Mouse (Mus musculus) T-helper 2 cell (primary cell): ENCODE data around the gene Mgmt.

Source experiments
- in situ Hi-C: fragments of 300-600 bp; cut with MboI, MseI; formaldehyde crosslinking; loops from one replicate; pipeline ENCODE4 v1.15.1; 2025; ENCODE audit warnings: high pct_unique_total_duplicates

Gene Mgmt

DNA sequence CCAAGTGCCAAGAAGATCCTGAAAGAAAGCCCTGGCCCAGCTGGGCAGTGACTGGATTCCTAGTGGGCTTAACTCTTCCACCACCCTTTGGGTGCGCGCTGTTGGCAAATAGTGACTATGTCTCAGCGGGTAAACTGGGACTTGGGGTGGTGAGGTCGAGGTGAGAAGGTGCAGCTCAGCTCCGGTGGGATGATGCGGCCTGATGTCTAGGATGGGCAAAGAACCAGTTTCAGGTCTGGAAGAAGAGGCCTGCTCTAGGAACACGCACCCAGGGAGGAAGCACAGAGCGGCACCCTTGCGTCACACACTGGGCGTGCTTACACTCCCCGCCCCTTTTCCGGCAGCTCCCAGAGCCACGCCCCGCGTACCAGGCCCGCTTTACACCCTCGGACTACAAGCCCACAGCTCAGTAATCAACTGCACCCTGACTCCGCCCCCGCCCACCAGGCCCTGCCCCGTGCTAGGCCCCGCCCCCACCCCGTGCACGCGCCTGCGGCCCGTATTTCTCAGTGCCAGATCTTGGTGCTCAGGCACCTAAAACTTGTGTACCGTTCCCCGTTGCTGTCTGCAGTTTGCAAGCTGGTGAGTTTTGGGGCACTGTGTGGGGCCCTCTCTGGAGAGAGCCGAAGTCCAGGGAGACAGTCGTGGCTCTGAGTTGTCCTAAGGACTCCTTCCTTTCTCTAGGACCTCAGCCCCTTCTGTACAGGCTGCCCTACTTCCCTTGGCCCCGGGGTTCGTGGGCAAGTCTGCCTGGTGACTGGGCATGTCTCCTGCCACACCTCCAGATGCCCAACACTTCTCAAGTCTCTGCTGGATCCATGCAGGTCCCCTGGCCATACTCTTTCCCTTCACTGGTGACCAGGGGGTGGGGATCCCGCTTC lies at the start of gene Mgmt:
Gene Mgmt (plus strand): TSS at position 509 of the 881 bp plus-strand sequence.
- in situ Hi-C loops: no loop called here

DNA sequence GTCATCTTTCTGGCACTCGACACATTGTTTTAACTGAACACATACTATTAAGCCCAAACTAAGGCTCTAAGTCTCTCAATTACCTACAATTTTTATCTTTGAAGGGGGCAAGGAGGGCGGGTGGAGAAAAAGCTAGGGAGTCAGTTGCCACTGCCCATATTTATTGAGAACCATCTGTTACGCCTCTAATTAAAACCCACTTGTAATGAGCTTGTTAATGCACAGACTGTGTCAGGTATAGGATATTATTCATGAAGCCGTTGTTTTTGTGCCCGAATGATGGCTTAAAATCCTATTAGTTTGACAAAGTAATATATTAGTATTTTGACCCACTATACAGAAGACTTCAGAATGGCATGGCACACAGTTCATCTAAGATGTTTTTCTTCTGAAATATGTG lies 49.6 kb upstream of the Mgmt start:
- in situ Hi-C loops: no loop called here

DNA sequence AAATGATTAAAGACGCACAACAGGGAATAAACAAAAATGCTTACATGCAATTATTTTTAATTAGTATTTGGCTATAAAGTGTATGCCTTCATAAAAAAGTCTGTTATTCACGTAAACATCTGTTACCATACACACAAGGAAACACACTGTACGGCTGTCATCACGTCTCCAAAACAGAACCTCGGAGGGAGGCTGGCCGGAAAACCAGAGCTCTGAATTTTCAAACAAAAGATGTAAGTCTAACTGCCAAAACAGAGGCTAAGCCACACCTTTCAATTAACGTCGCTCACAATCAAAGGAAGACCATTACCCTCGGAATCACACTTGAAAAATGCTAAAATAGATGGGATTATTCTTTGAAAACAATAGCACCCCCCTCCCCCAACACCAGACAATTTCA lies 49.1 kb upstream of the Mgmt start:
- in situ Hi-C loops: no loop called here

DNA sequence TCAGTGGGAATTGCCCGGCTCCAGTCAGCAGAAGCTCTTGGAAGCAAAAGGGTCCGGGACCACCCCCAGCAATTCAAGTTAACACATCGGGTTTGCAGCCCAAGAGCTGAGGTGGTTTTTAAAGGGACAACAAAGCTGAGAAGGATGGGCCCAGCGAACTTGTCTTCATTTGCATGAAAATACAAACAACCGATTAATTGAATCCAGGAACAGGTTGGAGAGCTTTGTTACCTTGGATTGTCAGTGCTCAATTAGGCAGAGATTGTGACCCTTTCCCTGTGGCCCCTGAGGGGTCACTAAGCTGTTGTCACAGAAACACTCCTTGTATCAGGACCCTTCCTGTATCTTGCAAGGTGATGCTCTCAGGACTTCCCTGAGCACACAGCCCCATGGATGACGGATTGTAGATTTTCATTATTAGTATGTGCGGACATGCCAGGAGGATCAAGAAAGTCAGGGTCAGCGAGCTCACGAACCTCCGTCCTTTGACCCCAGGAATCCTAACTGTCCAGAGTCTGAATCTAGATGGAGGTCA lies 48.3 kb upstream of the Mgmt start:
- in situ Hi-C loops: no loop called here

DNA sequence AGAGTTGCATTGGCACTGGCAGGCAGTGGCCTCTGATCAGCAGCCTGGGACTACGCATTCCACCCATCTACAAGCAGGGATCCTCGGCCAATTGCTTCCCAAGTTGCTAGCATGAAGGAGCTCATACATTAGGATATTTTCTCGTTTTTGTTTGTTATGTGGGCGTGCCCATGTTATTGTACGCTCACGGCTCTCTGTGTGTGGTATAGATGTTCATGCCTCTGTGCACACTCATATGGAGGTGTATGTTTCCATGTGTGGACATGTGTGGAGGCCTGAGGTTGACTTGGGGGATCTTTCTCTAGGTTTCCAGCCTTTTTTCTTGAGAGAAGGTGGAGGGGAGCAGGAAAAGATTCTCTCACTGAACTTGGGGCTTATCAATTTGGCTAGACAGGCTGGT lies 46.8 kb upstream of the Mgmt start:
- in situ Hi-C loops: no loop called here

DNA sequence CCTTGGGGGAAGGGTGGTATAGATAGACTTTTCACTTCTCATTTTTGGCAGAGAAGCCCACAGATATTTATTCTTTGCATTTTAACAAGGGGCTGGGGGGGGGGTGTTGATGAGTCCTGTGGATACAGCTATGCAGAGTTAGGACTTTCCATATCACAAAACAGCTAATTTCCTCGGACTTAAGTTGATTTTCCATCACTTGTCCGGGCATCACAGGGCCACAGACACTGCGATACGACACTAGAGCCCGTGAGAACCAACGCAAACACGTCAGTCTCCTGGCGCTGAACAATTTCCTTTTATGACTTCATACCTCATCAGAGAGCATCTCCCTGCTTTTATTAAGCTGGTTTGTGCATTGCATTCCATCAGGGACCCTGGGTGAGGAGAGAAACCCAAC lies 45.7 kb upstream of the Mgmt start:
- in situ Hi-C loops: no loop called here

DNA sequence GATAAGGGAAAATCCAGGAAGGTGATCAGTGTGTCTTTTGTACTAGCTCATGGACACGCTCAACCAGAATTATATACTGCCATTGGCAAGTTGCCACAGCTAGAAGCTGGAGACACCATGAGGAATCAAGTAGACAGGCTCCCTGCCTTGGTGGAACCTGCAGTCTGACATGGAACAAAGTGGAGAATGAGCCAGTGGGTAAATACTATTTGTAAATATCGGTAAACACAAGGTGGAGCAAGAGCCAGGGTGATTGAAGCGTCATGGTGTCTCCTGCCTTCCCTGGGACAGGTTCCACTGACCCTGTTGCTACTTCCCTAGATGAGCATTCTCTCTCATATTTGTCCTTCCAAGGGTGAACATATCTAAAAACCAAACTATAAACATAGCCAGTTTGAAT lies 44.6 kb upstream of the Mgmt start:
- in situ Hi-C loops: no loop called here

DNA sequence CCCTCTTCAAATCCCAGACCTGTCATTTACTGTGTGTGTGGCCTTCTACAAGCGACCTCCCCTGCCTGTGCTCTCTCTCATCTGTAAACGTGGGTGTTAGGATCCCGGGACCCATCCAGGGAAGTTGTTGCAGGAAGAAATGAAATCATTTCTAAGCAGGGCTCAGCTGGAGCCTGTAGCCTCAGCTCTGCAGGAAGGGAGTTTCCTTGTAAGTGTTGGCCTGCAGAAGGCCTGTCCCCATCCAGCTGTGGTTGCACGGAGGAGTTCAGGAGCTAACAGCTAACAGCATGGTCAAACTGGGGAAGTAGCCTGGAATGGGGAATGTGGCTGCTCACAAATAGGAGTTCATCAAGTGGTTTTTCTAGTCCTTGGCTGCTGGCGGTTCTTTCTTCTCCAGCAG lies 44.1 kb upstream of the Mgmt start:
- in situ Hi-C loops: no loop called here

DNA sequence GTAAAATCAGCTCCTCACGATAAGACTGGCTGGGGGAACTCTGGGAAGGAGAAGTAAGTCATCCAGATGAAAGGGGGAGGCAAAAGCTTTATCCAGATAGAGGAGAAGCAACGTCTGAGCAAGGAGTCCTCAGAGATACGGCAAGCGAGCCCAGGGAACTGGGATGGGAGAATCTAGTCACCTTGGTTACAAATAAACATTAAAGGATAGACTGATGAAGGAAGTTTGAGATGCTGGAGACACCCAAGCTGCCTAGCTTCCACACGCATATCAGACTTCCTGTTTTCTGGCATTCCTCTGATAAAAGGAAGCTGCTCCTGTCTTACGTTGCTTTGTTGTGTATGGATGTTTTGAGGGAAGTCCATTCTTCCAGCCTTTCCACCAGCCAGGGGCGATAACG lies 42.5 kb upstream of the Mgmt start:
- in situ Hi-C loops: no loop called here

DNA sequence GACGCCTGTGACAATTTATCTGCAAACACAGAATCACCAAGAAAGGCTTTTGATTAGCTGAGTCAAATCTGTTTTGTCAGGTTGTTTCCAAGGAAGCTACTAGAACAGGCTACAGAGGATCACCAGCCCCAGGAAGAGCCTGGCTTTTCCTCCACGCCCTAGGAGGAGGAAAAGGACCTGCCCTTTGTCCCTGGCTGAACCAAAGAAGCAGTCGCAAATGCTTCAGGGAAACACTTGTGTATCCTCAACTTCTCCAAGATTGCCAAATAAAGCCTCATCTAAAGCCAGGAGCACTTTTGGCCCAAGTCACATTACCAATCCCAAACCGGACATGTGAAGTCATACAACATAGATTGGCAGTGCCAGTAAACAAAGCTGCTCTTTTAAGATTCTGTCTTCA lies 41.7 kb upstream of the Mgmt start:
- in situ Hi-C loops: no loop called here

DNA sequence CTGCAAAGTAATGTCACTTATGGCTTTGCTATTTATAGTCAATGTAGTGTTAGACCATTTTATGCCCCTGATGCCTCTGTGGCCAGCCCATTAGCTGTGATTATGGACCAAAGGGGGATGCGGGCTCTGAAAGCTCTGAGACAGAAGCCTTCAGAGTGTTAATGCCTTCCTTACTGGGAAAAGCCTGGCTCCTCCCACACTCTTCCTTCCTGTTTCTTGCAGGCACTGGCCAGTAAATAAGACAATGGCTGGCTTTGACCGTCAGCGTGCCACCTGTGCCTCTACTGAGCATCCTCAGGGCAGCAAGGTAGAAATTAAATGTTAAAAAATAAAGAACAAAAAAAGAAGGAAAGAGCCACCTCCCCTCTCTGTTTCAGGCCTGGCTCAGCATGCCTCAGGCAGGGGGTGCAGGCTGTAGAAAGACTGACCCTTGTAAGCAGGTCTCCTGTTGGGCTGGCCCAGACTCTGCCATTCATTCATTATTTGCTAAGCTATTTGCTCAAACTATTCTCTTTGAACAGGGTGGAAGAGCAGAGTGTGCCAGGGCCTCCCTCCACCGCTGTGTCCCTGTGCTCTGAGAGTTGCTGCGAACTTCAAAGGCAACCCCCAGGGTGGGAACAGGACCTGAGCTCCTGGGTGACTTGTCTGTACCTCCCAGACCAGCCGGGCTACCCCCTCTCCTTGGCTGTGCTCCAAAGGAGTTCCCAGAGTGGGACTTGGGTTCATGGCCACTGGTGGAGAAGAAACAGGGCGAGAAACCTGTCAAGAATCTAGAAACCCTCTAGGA lies 29.5 kb upstream of the Mgmt start:
- in situ Hi-C loops: no loop called here

DNA sequence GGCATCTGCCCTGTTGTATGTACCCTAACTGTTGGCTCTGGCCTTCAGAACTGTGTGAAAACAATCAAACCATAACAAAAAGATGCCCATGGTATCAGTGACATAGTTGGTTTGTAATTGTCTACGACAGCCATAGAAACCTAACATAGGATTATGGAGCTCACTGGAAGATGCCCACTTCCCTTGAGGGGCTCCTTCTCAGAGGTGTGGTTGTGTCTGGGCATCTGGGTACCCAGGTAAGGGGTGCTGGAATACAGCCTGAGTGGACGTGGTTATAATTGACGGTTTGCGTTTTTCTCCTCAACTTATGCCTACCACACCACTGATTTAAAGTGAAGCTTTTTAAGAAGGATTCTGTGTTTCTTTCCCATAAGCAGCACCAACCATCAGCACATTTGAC lies 28.5 kb upstream of the Mgmt start:
- in situ Hi-C loops: no loop called here

DNA sequence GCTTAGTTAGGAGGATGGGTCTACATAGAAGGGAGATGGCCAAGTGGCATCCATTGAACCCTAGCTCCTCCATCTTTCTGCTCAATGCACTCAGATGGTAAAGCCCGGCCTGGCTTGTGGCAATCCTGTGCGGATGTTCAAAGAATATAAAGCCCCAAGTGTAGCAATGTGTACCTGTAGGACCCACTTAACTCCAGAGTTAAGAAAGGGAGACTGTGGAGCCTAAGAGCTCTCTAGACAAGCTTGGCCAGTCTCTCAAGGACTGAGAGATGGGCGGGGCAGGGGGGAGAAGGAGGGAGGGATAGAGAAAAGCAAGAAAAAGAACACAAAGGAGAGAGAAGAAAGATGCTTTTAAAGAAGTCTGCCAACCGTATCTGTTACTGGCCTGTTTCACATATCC lies 27.9 kb upstream of the Mgmt start:
- in situ Hi-C loops: no loop called here

DNA sequence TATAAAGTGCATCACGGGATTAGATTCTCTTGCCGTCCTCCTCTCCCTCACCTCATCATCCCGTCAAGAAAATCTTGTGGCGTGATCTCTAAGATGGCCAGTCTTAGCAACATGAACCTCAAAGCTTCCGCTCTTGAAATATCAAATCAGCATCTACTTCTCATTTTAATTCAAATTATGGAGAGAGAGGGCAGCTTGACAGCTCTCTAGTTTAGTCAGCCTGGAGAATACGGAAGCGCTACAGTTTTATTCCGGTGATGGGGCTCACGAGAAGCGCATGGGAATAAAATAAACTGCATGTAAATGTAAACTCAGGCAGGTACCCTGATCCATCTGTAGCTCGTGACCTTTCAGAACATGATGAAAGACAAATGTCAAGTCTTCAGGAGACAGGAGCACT lies 22.9 kb upstream of the Mgmt start:
- in situ Hi-C loops: no loop called here

DNA sequence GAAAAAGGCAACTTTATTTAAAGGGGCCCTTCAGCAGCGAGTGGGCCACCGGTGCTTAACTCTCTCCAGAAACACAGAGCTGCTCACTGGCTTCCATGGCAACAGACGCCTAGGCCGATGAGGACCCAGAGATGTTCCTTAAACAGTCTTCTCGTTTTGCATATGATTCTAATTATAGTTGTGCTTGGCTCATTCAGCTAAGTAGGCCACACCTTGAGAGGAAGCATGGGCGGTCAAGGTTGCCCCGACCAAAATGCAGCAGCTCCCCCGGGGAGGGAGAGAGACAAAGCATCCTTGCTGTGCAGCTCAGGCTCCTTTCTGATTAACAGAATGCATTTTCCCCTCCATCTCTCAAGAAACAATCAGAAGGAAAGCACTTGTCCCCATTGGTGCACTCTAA lies 22.4 kb upstream of the Mgmt start:
- in situ Hi-C loops: no loop called here

DNA sequence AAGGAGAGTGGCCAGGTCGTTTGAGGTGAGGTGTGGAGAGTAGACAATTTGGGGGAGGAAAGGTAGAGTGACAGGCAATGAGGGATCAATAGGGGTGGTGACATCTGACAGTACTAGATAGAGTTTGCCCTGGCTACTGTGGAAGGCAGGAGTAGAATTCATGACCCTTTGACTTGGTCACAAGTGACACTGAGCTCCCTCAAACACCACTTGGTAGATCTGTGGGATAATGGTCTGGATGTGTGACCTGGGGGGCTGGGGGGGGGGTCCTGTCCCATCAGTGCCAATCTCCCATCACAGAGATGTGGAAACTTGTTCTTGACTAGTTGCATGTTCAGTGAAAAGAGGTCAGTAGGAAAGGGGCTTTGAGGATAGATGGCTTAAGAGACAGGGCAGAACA lies 20.0 kb upstream of the Mgmt start:
- in situ Hi-C loops: no loop called here

DNA sequence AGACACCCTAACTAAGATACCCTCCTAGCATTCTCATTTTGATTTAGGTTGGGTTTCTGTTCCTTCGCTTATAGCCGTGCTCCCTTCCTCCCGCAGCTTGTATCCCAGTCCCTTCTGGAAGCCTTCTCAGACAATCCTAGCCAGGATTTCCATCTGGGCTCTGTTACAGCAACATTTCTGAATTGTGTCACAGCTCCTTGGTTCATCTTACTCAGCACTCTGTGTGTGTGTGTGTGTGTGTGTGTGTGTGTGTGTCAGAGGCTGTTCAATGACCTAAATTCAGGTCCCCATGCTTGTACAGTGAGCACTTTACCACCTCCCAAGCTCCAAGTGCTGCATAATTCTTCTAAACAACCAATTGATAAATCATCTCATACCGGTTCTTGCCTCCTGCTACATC lies 14.0 kb upstream of the Mgmt start:
- in situ Hi-C loops: no loop called here

DNA sequence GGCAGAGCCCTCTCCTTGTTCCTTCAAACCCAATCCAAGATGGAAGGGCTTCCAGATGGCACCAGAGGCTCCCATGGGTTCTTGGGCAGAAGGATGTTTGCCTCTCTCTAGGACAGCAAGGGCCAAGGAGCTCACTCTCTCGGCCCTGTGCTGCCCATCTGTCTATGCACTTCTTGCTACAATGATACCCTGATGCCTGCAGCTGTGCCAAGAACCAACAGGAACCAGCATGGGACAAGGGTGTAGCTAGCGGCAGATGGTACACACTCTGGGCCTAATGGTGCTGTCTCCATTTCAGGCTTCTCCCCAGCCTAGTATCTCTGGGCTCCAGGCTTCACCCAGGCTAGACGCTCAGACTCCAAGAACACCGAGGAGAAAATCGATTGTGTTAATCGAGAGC lies 6.3 kb upstream of the Mgmt start:
- in situ Hi-C loops: no loop called here

DNA sequence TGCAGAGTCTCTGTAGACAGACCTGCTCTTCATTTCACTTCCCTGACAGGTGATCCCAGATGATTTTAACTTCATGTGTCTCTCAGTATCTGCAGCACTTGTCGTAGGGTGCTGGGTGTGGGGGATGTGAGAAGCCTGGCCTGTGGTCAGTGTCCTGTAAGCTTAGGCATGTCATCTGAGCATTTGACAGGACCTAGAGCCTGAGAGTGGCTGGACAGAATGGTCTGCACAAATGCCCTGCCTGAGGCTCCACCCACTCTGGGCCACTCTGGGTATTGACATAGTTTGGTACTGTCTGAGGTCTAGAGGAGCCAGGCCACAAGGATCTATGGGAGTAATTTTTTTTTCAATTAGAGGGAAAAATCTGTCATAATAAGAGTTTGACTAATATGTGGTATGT lies 942 bp downstream of the Mgmt start:
- in situ Hi-C loops: no loop called here

DNA sequence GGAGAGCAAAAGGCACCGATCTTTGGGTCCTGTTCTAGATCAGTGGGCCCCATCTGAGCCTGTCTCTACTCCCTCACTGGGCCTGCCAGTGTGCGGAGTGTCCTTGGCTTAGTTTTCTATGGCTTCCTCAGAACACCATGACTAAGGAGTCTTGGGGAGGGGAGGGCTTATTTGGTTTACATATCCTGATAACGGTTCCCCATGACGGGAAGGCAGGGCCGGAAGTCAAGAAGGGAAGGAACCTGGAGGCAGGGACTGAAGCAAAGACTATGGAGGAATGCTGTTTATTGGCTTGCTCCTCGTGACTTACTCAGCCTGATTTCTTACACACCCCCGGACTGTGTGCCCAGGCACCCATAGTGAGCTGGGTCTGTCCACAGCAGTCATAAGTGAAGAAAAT lies 1.4 kb downstream of the Mgmt start:
- in situ Hi-C loops: no loop called here

DNA sequence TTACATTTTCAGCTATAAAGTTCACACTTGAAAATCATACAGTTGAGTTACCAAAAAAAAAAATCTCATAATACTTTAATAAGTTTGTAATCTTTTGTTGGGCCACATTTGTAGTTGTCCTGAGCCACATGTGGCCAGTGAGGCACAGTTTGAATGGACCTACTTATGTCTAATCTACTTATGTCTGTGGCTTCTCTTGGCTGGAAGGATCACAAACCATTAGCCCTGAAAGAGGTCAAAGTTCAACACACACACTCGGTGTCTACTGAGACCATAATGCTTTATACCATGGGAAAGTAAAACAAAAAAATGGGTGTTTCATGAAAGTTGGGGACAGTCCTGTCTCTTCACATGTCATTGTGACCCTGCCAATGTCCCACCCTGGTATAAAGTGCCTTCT lies 3.1 kb downstream of the Mgmt start:
- in situ Hi-C loops: no loop called here

DNA sequence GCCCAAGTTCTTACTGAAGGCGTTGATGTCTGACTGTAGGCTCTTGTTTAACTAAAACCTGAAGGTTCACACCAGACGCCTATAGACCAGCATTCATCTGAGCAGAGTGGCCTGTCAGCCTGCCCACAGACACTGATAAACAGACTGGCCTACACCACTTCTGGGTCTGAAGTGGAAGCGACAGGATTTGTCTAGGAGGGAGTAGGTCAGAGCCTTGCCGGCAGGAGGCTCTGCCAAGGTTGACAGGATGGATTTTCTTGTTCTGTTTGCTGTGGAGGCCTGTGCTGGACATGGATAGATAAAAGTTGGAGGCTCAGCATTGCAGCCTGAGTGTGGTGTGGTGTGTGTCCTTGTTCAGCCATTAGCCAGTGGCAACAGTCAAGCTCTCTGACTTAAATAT lies 3.6 kb downstream of the Mgmt start:
- in situ Hi-C loops: no loop called here

DNA sequence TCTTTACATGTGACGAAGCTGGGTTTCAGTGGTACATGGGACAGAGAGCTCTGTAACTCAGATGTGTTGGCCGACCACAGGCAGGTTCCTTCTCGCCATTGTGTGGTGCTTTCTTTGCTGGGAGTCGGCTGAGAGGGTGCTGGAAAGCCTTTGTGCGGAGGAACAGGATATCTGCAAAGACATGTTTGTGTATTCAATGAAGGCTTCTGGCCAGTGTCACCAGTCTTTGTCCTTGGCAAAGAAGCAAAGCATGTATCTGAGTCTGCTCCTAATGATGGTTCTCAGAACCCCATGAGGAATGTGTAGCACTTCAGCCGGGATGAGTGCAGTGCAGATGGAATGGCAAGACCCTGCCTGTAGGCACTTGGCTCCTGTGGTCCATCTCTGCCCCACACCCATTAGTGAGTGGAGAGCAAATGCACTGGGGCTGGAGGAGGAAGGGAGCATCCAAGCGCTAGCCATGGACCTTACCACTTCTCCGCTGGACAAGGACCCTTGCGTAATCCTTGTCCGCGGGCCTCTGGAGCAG lies 14.3 kb downstream of the Mgmt start:
- in situ Hi-C loops: no loop called here
